Mouse (Mus musculus) midbrain, embryonic 16.5 days (tissue): ENCODE measurements at regions not wholly inside any gene's neighbourhood (a gene's known extent, or its start where the extent isn't known, plus 50 kb on each side); places are given as distances from the start of the nearest gene placed in this dataset.

Experiments used
- ATAC-seq: fragments of 200-750 bp; cut with Nextera tagmentation; 2 replicates; pipeline ENCODE4 v1.8.0; 2017; ENCODE audit warnings: moderate TSS enrichment
- H3K27ac ChIP-seq: fragments of 300-500 bp; sonication (generic); 2 replicates; pipeline ENCODE4 v1.5.1; 2014; ENCODE audit warnings: mild to moderate bottlenecking, low read length, mixed read lengths
- H3K27me3 ChIP-seq: fragments of 300-500 bp; sonication (generic); 2 replicates; pipeline ENCODE4 v1.6.1; 2014; ENCODE audit warnings: low read depth, low read length, mixed read lengths; ENCODE audit not compliant: control insufficient read depth, insufficient read depth
- H3K36me3 ChIP-seq: fragments of 300-500 bp; sonication (generic); 2 replicates; pipeline ENCODE4 v1.6.1; 2014; ENCODE audit warnings: mild to moderate bottlenecking, low read length, moderate library complexity, mixed read lengths; ENCODE audit not compliant: control insufficient read depth, insufficient read depth
- H3K4me1 ChIP-seq: fragments of 300-500 bp; sonication (generic); 2 replicates; pipeline ENCODE4 v1.6.1; 2014; ENCODE audit warnings: mild to moderate bottlenecking, low read length, mixed read lengths; ENCODE audit not compliant: control insufficient read depth, insufficient read depth
- H3K4me2 ChIP-seq: fragments of 300-500 bp; sonication (generic); 2 replicates; pipeline ENCODE4 v1.6.1; 2014; ENCODE audit warnings: mild to moderate bottlenecking, low read length, mixed read lengths
- H3K4me3 ChIP-seq: fragments of 300-500 bp; sonication (generic); 2 replicates; pipeline ENCODE4 v1.5.1; 2014; ENCODE audit warnings: low read depth, mild to moderate bottlenecking, low read length, moderate library complexity, mixed read lengths
- H3K9ac ChIP-seq: fragments of 300-500 bp; sonication (generic); 2 replicates; pipeline ENCODE4 v1.6.1; 2014; ENCODE audit warnings: low read depth, low read length, mixed read lengths
- H3K9me3 ChIP-seq: fragments of 300-500 bp; sonication (generic); replicated peaks from 2 replicates; pipeline ENCODE4 v1.6.1; 2014; ENCODE audit warnings: mild to moderate bottlenecking, low read length, mixed read lengths; ENCODE audit not compliant: control insufficient read depth, poor library complexity, severe bottlenecking
- whole genome bisulfite sequencing: fragments of 180-500 bp; shearing (Covaris S2); extraction: QIAGEN DNeasy Blood & Tissue Kit; methylation state at CpG from one replicate; pipeline ENCODE4 v1.1.7; 2014; 5-methylcytosine and 5-hydroxymethylcytosine counted together

DNA sequence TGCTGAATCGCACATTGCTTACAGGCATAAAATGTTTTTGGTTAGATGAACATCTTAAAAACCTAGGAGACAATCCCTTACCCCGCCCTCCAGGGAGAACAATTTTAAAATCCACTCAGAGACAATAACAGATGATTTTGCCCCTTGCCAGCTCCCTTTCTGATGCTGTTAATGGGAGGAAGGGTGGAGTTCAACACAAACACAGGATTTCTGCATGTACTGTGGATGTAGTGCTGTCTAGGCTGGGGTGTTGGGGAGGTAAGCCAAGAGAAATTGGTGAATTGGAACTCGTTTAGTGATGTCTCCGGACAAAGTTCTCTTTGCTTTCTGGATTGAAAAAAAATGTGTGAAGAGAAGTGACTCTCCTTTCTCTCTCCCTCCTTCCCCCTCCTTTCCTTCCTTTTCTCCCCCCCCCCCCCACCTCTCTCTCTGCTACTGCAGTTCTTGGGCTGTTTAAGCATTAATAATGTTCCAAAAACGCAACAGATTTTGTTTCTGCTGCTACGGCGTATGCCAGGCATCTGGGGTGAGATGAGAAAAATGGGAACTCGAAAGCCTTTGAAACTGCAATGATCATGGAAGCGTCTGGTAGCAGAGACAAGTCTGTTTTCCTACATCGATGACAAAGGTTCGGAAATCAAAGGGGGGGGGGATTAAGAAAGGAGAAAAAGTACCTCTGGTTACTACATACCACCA lies 68.8 kb upstream of the Acbd6 start:
- Histone ChIP-seq H3K9me3 (no peaks in the 10 kb centered on the region), H3K4me2 (no peak overlapping the region)
- WGBS, result 69% methylated on average over 11 of the region's 11 CpGs

DNA sequence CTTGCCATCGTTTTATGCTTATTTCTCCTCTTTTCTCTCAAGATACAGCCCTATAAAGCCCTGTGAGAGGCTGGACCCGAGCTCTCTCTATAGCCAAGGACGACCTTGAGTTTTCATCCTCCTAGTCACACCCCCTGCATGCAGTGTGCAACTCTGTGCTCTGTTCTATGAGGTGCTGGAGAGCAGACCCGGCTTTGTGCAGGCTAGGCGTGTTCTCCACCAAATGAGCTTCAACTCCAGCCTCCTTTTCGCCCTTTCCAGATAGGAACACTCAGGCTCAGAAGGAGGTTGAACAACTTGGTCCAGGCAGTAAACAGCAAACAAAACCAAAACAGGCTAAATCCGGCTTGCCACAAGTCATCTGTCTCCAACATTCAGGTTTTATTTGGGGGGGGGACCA lies 67.8 kb upstream of the Acbd6 start:
- Histone ChIP-seq H3K9ac (no peak overlapping the region), H3K4me2 (no peak overlapping the region), H3K27ac (no peak overlapping the region), H3K36me3 (no peaks in the 10 kb centered on the region), H3K27me3 (no peaks in the 10 kb centered on the region), H3K4me1 (peaks cover 24% of the 10 kb centered on the region), H3K9me3 (no peaks in the 10 kb centered on the region), H3K4me3 (no peak overlapping the region)
- no peak for ATAC-seq
- WGBS, result 62% methylated on average over 7 of the region's 7 CpGs

More for the DNA sequence above, 68.8 kb upstream of the Acbd6 start:
- Histone ChIP-seq H3K36me3 (no peaks in the 10 kb centered on the region), H3K4me3 (no peak overlapping the region), H3K27ac (peak overlapping the region; percentile 44), H3K9ac (0 out of 2 replicates have a peak overlapping the region, but pooled peaks have one; percentile 8), H3K4me1 (peaks cover 24% of the 10 kb centered on the region), H3K27me3 (no peaks in the 10 kb centered on the region)
- no peak for ATAC-seq

DNA sequence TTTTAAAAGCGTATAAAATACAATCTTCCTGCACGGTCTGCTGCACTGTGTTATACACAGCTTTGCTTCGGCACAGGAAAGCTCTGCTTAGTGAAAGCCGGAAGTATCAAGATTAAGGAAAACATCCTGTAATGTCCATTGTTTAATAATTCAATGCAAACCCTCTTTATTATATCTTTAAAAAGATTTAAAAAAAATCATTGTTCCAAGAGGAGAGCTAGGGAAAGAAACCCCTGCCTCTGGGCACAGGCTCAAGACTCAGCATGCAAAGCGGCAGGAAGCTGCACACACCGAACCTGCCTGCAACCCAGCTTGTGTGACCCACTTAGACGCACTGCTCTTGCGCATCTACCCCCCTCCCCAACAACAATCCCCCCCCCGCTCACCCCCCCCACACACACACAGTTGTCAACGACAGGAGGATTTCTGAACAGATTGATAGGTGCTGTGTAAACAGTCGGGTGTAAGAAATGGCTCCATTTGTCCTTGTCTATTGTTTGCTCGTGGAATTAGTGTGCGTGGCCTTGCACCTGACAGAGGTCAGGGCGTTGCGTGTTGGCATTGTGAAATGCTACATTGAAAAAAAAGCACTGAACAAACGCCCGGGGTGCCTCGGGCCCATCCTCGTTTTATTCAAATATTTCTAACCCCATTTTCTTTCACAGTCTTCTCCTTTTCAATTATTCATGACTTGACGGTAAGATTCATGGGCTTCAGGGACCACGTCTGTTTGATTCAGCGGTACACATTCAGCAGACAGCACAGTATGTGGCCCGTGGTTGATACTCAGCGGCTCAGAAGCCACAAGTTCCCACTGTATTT lies 66.5 kb upstream of the Acbd6 start:
- Histone ChIP-seq H3K4me3 (peak overlapping the region; percentile 0), H3K4me2 (peak overlapping the region; percentile 13), H3K36me3 (no peaks in the 10 kb centered on the region), H3K4me1 (peaks cover 24% of the 10 kb centered on the region), H3K27me3 (no peaks in the 10 kb centered on the region), H3K9ac (no peak overlapping the region), H3K27ac (peak overlapping the region; percentile 58), H3K9me3 (no peaks in the 10 kb centered on the region)
- 2% methylated on average over 24 of the region's 24 CpGs for WGBS
- peak; percentile 81 for ATAC-seq

DNA sequence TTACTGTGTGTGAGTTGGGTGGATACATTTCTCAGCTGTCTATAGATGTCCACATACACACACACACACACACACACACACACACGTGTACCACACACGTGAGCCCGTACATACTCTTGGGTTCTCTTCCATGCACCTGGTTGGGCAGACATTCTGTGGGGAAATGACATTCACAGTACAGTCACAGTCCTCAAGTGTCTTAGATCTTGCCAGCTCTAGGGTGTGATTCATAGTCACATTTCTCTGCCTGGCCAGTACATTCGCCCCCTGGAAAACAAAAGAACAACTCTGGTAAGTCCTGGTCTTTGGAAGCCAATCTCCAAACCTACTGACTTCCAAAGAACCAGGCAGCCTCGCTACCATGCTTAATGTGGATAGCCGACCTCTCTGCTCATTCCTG lies 64.6 kb upstream of the Acbd6 start:
- Histone ChIP-seq H3K9ac (no peak overlapping the region), H3K4me1 (peaks cover 21% of the 10 kb centered on the region), H3K36me3 (no peaks in the 10 kb centered on the region), H3K4me2 (no peak overlapping the region), H3K27ac (no peak overlapping the region), H3K9me3 (no peaks in the 10 kb centered on the region), H3K4me3 (no peak overlapping the region), H3K27me3 (no peaks in the 10 kb centered on the region)
- 88% methylated on average over 6 of the region's 6 CpGs for WGBS
- no peak for ATAC-seq

DNA sequence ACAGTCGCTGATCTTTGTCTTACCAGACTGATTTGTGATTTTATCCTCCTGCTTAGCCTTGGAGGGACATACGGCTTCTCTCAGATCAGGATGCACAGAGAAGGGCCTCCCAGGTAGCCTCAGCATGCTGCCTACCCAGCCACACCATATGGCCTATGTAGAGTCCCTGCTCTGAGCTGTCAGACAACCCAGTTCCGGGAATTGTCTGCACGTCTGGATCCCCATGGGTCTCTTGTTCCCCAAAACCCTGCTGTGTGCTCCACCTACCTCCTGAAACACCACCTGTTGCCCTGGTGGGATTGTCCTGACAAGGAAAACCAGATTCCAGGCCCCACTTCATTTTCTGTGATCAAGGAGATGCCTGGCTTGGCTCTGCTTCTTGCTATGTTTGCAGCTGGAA lies 64.1 kb upstream of the Acbd6 start:
- WGBS, result 71% methylated on average over 4 of the region's 4 CpGs
- no peak overlapping the region for H3K9ac ChIP-seq
- ATAC-seq, result no peak
- no peaks in the 10 kb centered on the region for H3K27me3 ChIP-seq
- H3K4me3 ChIP-seq, result no peak overlapping the region
- H3K9me3 ChIP-seq, result no peaks in the 10 kb centered on the region
- H3K36me3 ChIP-seq, result no peaks in the 10 kb centered on the region
- H3K4me1 ChIP-seq, result peaks cover 19% of the 10 kb centered on the region
- no peak overlapping the region for H3K4me2 ChIP-seq
- H3K27ac ChIP-seq, result no peak overlapping the region

DNA sequence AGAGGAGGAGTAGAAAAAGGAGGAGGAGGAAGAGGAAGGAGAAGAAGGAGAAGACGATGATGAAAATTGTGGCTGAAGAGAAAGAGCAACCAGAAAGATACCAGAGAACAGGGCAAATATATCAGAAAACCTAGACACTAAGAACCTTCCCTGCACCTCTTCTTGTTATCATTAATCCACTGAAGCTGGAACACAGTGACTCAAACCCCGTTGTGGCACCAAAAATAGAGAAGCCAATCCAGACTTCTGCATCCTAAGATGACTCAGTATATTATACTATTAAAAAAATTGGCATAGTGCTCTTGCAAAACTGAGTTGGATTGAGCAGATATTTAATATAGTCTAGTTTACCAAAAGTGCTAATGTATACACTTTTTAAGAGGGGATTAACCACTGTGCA lies 63.6 kb upstream of the Acbd6 start:
- no peaks in the 10 kb centered on the region for H3K36me3 ChIP-seq
- H3K9me3 ChIP-seq, result no peaks in the 10 kb centered on the region
- no peak for ATAC-seq
- no peak overlapping the region for H3K4me3 ChIP-seq
- no peaks in the 10 kb centered on the region for H3K27me3 ChIP-seq
- H3K4me1 ChIP-seq, result peaks cover 17% of the 10 kb centered on the region
- no peak overlapping the region for H3K27ac ChIP-seq
- H3K4me2 ChIP-seq, result no peak overlapping the region
- no peak overlapping the region for H3K9ac ChIP-seq
- 90% methylated on average over 2 of the region's 2 CpGs for WGBS

DNA sequence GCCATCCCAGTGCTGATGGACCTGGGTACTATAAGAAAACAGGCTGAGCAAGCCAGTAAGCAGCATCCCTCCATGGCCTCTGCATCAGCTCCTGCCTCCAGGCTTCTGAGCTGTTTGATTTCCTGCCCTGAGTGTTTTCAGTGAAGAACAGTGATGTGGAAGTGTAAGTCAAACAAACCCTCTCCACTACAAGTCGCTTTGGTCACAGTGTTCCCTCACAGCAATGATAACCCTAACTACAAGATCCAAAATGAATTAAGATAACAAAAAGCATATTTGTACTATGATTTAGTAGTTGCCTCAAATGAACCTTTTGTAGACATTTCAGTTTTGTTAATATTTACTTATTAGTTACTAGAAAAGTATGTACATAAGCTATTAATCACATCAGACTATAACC lies 58.2 kb upstream of the Acbd6 start:
- Histone ChIP-seq H3K4me3 (no peak overlapping the region), H3K9me3 (no peaks in the 10 kb centered on the region), H3K4me1 (peaks cover 2% of the 10 kb centered on the region; the same call in 1 of the 2 replicates), H3K27me3 (no peaks in the 10 kb centered on the region), H3K9ac (no peak overlapping the region), H3K27ac (no peak overlapping the region), H3K36me3 (no peaks in the 10 kb centered on the region), H3K4me2 (no peak overlapping the region)
- 96% methylated on average over 1 of the region's 1 CpGs for WGBS
- no peak for ATAC-seq

DNA sequence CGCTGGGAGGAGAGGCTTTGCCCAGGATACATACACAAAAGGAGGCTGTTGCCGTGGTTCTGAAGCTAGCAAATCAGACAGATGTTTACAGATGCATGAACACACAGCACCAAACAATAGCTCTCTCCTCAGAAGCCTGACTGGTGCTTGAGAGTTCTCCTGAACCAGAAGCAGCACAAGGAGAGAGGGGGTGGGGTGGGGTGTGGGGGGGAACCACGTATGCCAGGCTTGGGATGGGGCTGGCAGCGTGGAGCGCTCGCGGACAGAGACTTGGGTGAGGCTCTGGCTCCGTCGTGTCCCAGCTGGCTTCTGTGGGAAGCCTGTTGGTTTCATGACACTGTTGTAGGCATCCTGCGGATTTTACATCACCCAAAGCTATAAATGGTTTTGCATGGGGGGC lies 55.1 kb upstream of the Acbd6 start:
- Histone ChIP-seq H3K9me3 (no peaks in the 10 kb centered on the region), H3K27ac (no peak overlapping the region), H3K27me3 (no peaks in the 10 kb centered on the region), H3K9ac (no peak overlapping the region), H3K4me2 (no peak overlapping the region), H3K36me3 (no peaks in the 10 kb centered on the region), H3K4me3 (no peak overlapping the region), H3K4me1 (peaks cover 7% of the 10 kb centered on the region; the same call in 1 of the 2 replicates)
- no peak for ATAC-seq
- WGBS, result 43% methylated on average over 10 of the region's 10 CpGs
